Mouse (Mus musculus): ENCODE measurements around the gene Fcrlb. TPM values are rescaled to one million over a fixed set of nuclear protein-coding genes. Genes with fewer than 3 reads are reported as not detected.
"Not testable (repeated sequence)": the region's sequence is repeated elsewhere in the genome, so short reads cannot be mapped to it uniquely, and the experiment has no call there.

The Fcrlb gene
- total RNA-seq (2021): under 1 TPM; 0.97 to 0.98 TPM
- long read RNA-seq, experiment 1: 0 reads
- long read RNA-seq, experiment 2, partial matches to known transcripts: 0 of 1 reads
- long read RNA-seq, experiment 2, other reads (novel, unspliced or antisense): 1 of 1 reads

GRCm38 (mm10) chr1:170912891-170913615, at the start of gene Fcrlb:
TSS of gene Fcrlb (minus strand) at chr1:170912941.
- TF ChIP-seq CTCF (IDR thresholded peaks at IDR 0.05): no peak
- Histone ChIP-seq H3K4me3 (no peak within 1 kb of the TSS), H3K27ac (no peak within 1 kb of the TSS)
- intact Hi-C loops (cut with DNase I): no loop called here
- DNase-seq (ENCODE audit: extremely low spot score in 1 of 2, low spot score in 2 of 2): no peak

GRCm38 (mm10) chr1:170962301-170962700, 49.6 kb upstream of the Fcrlb start:
- intact Hi-C loops (cut with DNase I): no loop called here
- no peak overlapping the region for H3K4me3 ChIP-seq
- no peak overlapping the region for H3K27ac ChIP-seq
- DNase-seq (ENCODE audit: extremely low spot score in 1 of 2, low spot score in 2 of 2): no peak
- TF ChIP-seq CTCF (IDR thresholded peaks at IDR 0.05): no peak

- intact Hi-C loops (cut with DNase I): no loop called here
- Histone ChIP-seq H3K4me3 (no peak overlapping the region), H3K27ac (no peak overlapping the region)
- DNase-seq (ENCODE audit: extremely low spot score in 1 of 2, low spot score in 2 of 2): no peak
- TF ChIP-seq CTCF (IDR thresholded peaks at IDR 0.05): no peak
Measured at GRCm38 (mm10) chr1:170961101-170961500, 48.4 kb upstream of the Fcrlb start.

- Histone ChIP-seq H3K4me3 (no peak overlapping the region), H3K27ac (no peak overlapping the region)
- intact Hi-C loops (cut with DNase I): no loop called here
- no peak for TF ChIP-seq CTCF (IDR thresholded peaks at IDR 0.05)
- no peak for DNase-seq (ENCODE audit: extremely low spot score in 1 of 2, low spot score in 2 of 2)
Measured at GRCm38 (mm10) chr1:170959791-170960190, 47.0 kb upstream of the Fcrlb start.

- Histone ChIP-seq H3K4me3 (no peak overlapping the region), H3K27ac (no peak overlapping the region)
- TF ChIP-seq CTCF (IDR thresholded peaks at IDR 0.05): no peak
- no peak for DNase-seq (ENCODE audit: extremely low spot score in 1 of 2, low spot score in 2 of 2)
- intact Hi-C loops (cut with DNase I): no loop called here
Measured at GRCm38 (mm10) chr1:170958225-170958624, 45.5 kb upstream of the Fcrlb start.

GRCm38 (mm10) chr1:170953192-170953591, 40.5 kb upstream of the Fcrlb start:
- DNase-seq (ENCODE audit: extremely low spot score in 1 of 2, low spot score in 2 of 2): no peak
- intact Hi-C loops (cut with DNase I): no loop called here
- no peak overlapping the region for H3K27ac ChIP-seq
- no peak overlapping the region for H3K4me3 ChIP-seq
- TF ChIP-seq CTCF (IDR thresholded peaks at IDR 0.05): no peak

- H3K4me3 ChIP-seq: no peak overlapping the region
- TF ChIP-seq CTCF (IDR thresholded peaks at IDR 0.05): no peak
Measured at GRCm38 (mm10) chr1:170950772-170951171, 38.0 kb upstream of the Fcrlb start.

GRCm38 (mm10) chr1:170944908-170945307, 32.2 kb upstream of the Fcrlb start:
- H3K4me3 ChIP-seq; intact Hi-C loops (cut with DNase I); H3K27ac ChIP-seq; DNase-seq (ENCODE audit: extremely low spot score in 1 of 2, low spot score in 2 of 2): not testable (repeated sequence)

More at GRCm38 (mm10) chr1:170950772-170951171, 38.0 kb upstream of the Fcrlb start:
- H3K27ac ChIP-seq: no peak overlapping the region
- no peak for DNase-seq (ENCODE audit: extremely low spot score in 1 of 2, low spot score in 2 of 2)
- intact Hi-C loops (cut with DNase I): loop anchor here (1.0 kb wide), 1 partner anchor 10 kb away; no protein-coding TSS in a partner anchor

GRCm38 (mm10) chr1:170944151-170944550, 31.4 kb upstream of the Fcrlb start:
- H3K4me3 ChIP-seq; H3K27ac ChIP-seq; DNase-seq (ENCODE audit: extremely low spot score in 1 of 2, low spot score in 2 of 2); intact Hi-C loops (cut with DNase I): not testable (repeated sequence)

- no peak for TF ChIP-seq CTCF (IDR thresholded peaks at IDR 0.05)
- Histone ChIP-seq H3K4me3 (no peak overlapping the region), H3K27ac (no peak overlapping the region)
- intact Hi-C loops (cut with DNase I): no loop called here
- no peak for DNase-seq (ENCODE audit: extremely low spot score in 1 of 2, low spot score in 2 of 2)
Measured at GRCm38 (mm10) chr1:170939255-170939654, 26.5 kb upstream of the Fcrlb start.

GRCm38 (mm10) chr1:170934383-170934782, 21.6 kb upstream of the Fcrlb start:
- DNase-seq (ENCODE audit: extremely low spot score in 1 of 2, low spot score in 2 of 2): no peak
- intact Hi-C loops (cut with DNase I): no loop called here
- TF ChIP-seq CTCF (IDR thresholded peaks at IDR 0.05): no peak
- Histone ChIP-seq H3K27ac (no peak overlapping the region), H3K4me3 (no peak overlapping the region)

GRCm38 (mm10) chr1:170933940-170934339, 21.2 kb upstream of the Fcrlb start:
- H3K27ac ChIP-seq: no peak overlapping the region
- no peak overlapping the region for H3K4me3 ChIP-seq
- intact Hi-C loops (cut with DNase I): no loop called here
- no peak for DNase-seq (ENCODE audit: extremely low spot score in 1 of 2, low spot score in 2 of 2)
- TF ChIP-seq CTCF (IDR thresholded peaks at IDR 0.05): no peak

GRCm38 (mm10) chr1:170933386-170933920, 20.7 kb upstream of the Fcrlb start:
- no peak for TF ChIP-seq CTCF (IDR thresholded peaks at IDR 0.05)
- no peak overlapping the region for H3K27ac ChIP-seq
- H3K4me3 ChIP-seq: no peak overlapping the region
- intact Hi-C loops (cut with DNase I): no loop called here
- DNase-seq (ENCODE audit: extremely low spot score in 1 of 2, low spot score in 2 of 2): no peak

Data from left cerebral cortex, adult 2 months (tissue).